Mouse (Mus musculus) lung, postnatal 14 days (tissue): ENCODE results near the gene Ank2.

Experiments used
- DNase-seq: peaks from one replicate; pipeline ENCODE4 v3.0.0; 2021

Gene Ank2

GRCm38 (mm10) chr3:127101326-127101725 is 397.8 kb downstream of the Ank2 start:
- no peak for DNase-seq

DNA sequence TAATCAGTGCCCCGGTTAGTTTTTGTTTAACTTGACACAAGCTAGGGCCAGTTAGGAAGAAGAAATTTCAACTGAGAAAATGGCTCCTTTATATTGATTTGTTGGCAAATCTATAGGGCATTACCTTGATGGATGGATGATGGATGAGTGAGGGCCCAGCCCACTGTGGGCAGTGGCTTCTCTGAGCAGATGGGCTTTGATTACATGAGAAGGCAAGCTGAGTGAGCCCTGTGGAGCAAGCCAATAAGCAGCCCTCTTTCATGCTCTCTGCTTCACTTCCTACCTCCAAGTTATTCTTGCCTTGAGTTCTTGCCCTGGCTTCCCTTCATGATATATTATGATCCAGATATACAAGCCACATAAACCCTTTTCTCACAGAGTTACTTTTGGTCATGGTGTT is 401.4 kb downstream of the Ank2 start:
- DNase-seq: no peak

- DNase-seq: no peak
Measured at GRCm38 (mm10) chr3:127097106-127097505, 402.0 kb downstream of the Ank2 start.

DNA sequence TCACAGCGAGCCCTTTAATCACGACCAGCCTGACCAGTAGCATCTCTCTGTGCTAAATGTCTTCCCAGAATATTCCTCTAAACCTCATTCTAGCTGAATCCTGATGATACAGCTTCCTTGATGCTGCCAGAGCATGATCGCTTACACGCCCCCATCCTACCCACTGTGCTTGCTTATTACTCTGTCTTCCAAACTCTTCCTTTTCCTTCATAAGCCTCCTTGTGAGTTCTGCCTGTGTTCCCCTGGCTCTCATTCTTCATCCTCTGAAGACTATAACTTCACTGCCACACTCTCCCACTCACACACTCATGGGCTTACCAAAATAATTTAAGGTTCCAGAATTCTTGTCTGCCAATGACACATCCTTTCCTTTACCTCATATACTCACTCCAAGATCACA is 405.5 kb downstream of the Ank2 start:
- DNase-seq: no peak

- DNase-seq: no peak
Measured at GRCm38 (mm10) chr3:127087574-127087973, 411.6 kb downstream of the Ank2 start.

- no peak for DNase-seq
Measured at GRCm38 (mm10) chr3:127086834-127087506, 412.2 kb downstream of the Ank2 start.

- DNase-seq: no peak
Measured at GRCm38 (mm10) chr3:127077369-127077768, 421.8 kb downstream of the Ank2 start.

GRCm38 (mm10) chr3:127075531-127076280 is 423.4 kb downstream of the Ank2 start:
- DNase-seq: no peak

- DNase-seq: peak; percentile 28
Measured at GRCm38 (mm10) chr3:127071471-127071870, 427.7 kb downstream of the Ank2 start.

DNA sequence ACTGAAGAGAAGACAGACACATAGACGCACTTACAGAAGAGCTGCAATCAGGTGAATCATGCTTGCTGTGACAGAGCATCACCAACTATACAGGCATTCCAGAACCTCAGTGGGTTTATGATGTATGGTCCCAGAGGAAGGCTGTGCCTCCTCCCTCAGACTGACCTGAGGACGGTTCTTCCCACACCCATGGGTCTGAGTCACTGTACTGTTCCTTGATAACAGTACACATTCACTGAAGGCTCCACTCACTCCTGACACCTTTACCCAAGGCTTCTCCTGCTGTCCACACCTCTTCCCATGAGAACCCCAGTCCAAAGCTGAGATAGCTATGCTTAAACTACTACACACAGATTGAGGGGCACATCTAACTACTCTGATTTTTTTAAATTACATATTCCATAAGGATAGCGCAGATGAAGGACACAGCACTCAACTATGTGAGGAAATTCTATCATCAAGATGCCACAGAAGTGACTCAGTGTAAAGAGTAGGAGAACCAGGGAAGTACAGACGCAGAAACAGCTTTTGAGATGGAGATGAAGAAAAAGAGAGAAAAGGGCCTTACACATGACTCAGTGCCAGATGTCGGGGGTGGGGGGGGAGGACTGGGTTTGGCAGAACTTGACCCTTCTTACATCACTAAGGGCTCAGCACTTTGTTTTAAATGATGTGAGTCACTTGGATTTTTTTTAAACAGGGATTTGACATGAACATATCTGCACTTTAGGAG is 435.3 kb downstream of the Ank2 start:
- DNase-seq: no peak

GRCm38 (mm10) chr3:127059671-127060070 is 439.5 kb downstream of the Ank2 start:
- no peak for DNase-seq

- DNase-seq: no peak
Measured at GRCm38 (mm10) chr3:127041288-127041687, 457.9 kb downstream of the Ank2 start.

DNA sequence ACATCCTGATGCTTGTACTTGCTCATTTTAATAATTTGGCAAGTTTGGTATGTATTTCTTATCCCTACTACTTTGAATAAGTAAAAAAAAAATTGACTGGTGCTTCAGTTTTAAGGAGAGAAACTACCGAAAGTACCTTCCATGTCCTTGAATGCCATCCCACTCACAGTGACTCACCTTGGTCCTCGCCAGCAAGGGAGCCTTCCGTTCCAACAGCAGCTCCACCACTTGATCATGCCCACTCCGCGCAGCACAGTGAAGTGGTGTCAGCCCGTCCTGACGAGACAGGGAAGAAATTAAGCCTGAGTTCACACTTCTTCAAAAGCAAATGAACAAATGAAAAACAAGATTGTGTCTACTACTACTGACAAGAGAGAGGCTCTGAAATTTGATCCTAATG is 460.6 kb downstream of the Ank2 start:
- no peak for DNase-seq

DNA sequence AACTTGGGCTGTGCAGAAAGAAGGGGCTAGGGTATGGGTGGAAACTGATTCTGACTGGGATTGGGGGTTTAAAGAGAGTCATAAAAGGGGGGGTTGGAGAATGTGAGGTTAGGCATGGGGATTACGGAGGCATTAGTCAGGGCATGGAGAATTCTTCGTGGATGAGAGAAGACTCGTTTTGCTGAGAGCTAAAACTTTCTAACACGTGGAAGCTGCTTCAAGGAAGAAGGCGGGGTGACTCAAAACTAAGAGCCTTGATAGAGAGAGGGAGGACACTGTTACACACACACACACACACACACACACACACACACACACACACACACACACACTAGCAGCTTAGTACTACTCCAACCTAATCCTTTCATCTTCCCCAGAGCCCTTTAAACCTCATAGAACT is 463.0 kb downstream of the Ank2 start:
- no peak for DNase-seq

GRCm38 (mm10) chr3:127035540-127035939 is 463.6 kb downstream of the Ank2 start:
- no peak for DNase-seq

DNA sequence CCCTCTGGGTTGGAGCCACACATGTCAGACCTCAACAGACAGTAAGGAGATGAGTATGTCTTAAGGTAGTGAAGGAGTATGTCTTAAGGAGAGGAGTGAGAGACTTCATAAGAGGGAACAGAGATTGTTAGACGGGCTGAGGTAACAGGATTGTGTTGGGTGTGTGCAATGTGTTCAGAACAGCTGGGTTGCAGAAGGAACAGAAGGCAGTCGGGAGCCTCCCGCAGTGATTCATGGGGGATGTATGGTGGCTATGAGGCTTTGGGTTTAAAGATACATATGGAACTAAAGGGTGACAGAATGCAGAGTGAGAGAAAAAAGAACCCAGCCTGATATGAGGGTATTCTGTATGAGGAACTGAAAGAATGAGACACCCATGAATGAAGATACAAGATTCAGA is 464.2 kb downstream of the Ank2 start:
- DNase-seq: no peak

GRCm38 (mm10) chr3:127023992-127024391 is 475.2 kb downstream of the Ank2 start:
- DNase-seq: no peak

GRCm38 (mm10) chr3:127020167-127020566 is 479.0 kb downstream of the Ank2 start:
- DNase-seq: no peak

DNA sequence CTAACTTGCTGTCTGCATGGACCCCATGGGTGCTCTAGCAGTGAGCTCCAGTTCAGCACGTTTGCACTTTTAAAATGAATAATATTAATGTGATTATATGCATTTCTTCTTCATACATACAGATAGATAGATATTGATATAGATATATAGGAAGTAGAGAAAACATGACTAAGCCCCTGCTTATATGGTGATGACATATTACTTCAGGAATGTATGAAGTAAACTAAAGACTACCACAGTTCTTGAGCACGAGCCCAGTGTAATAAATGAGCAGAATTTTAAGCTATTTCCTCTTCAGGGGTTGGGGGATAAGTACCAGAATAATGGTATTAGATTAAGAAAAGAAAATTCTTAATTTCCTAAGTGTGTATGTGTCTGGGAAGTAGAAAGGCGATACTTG is 479.4 kb downstream of the Ank2 start:
- no peak for DNase-seq

DNA sequence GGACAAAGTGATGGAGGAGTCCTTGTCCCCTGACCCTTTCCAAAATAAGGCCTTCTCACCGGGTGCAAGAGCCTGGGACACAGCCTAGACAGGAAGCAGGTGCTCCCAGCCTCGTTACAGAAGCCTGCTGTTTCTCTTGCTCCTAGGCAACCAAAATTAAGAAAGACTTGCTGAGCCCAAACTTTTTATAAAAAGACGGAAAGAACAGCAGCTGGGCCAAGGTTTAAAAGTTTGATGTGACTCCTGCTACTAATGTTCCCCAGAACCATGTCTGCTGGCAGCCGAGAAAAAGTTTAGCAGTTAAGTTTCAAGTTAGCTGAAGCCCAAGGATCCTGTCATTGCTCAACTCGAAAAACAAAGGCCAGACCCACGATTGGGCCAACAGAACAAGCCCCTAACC is 480.0 kb downstream of the Ank2 start:
- DNase-seq: no peak

GRCm38 (mm10) chr3:127017523-127017922 is 481.6 kb downstream of the Ank2 start:
- DNase-seq: no peak

DNA sequence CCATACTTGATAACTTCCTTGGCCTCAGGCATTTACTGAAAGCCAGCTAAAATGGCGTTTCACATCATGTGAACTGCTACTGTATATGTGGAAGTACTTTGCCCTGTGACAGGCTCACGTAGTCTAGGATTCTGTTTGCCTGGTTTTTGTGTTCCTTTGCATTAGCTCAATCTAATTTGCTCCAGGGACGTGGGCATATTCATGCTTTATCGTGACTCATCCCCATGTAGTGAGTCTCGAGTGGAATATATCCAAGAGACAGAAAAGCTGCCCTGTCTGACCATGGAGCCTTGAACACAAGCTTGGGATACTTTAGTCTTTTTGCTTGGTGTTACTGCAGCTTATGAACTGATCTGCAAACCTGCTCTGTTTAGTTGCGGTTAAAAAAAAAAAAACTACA is 483.6 kb downstream of the Ank2 start:
- DNase-seq: no peak

- DNase-seq: no peak
Measured at GRCm38 (mm10) chr3:127015175-127015574, 484.0 kb downstream of the Ank2 start.

DNA sequence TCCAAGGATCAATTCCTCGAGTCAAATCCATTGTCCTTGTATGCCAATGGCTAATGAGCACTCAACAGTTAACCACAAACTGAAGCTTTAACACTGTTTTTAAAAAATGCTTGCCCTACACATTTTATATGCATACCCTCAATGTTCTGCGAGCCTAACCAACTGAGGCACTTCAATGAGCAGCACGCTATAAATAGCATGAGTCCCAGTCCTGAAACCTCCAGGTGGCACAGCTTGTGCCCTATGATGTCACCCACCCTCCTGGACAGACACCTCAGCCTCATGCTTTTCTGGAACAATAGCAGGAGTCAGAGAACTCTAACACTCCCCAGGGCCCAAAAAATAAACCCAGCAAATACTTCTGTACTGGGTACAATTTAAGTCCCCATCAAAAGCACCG is 485.2 kb downstream of the Ank2 start:
- no peak for DNase-seq
